Mouse (Mus musculus): ENCODE data around the gene Hivep2. TPM values are rescaled to one million over a fixed set of nuclear protein-coding genes. Genes with fewer than 3 reads are reported as not detected.

Hivep2 gene
- polyA plus RNA-seq, 1 experiment from 2014 or later: 0.32 TPM

- Histone ChIP-seq H3K27ac (replicated peaks) (no peak overlapping the region), H3K4me1 (replicated peaks) (no peaks in the 10 kb centered on the region), H3K36me3 (replicated peaks) (no peaks in the 10 kb centered on the region), H3K9me3 (replicated peaks) (no peaks in the 10 kb centered on the region), H3K27me3 (no peaks in the 10 kb centered on the region), H3K4me3 (replicated peaks) (no peak overlapping the region), H3K4me2 (no peak overlapping the region), H3K9ac (no peak overlapping the region)
- ATAC-seq (ENCODE audit: insufficient read depth): no peak
- 52% methylated on average over 3 of the region's 3 CpGs for WGBS (ENCODE audit: insufficient replicate concordance)
These were observed 154.6 kb downstream of the Hivep2 start for GRCm38 (mm10) chr10:14120512-14120911.

GRCm38 (mm10) chr10:14127826-14128225 lies 162.0 kb downstream of the Hivep2 start:
- Histone ChIP-seq H3K4me2 (no peak overlapping the region), H3K27ac (replicated peaks) (no peak overlapping the region), H3K4me3 (replicated peaks) (no peak overlapping the region), H3K9ac (no peak overlapping the region), H3K9me3 (replicated peaks) (no peaks in the 10 kb centered on the region), H3K27me3 (no peaks in the 10 kb centered on the region), H3K36me3 (replicated peaks) (no peaks in the 10 kb centered on the region), H3K4me1 (replicated peaks) (no peaks in the 10 kb centered on the region)
- WGBS (ENCODE audit: insufficient replicate concordance): 76% methylated on average over 12 of the region's 12 CpGs
- ATAC-seq (ENCODE audit: insufficient read depth): no peak

GRCm38 (mm10) chr10:14130270-14130669 lies 164.4 kb downstream of the Hivep2 start:
- Histone ChIP-seq H3K27ac (replicated peaks) (no peak overlapping the region), H3K9me3 (replicated peaks) (no peaks in the 10 kb centered on the region), H3K4me1 (replicated peaks) (no peaks in the 10 kb centered on the region), H3K4me3 (replicated peaks) (no peak overlapping the region), H3K27me3 (no peaks in the 10 kb centered on the region), H3K9ac (no peak overlapping the region), H3K36me3 (replicated peaks) (no peaks in the 10 kb centered on the region), H3K4me2 (no peak overlapping the region)
- WGBS (ENCODE audit: insufficient replicate concordance): 64% methylated on average over 8 of the region's 8 CpGs
- no peak for ATAC-seq (ENCODE audit: insufficient read depth)

GRCm38 (mm10) chr10:14131307-14131706 lies 165.4 kb downstream of the Hivep2 start:
- 79% methylated on average over 13 of the region's 13 CpGs for WGBS (ENCODE audit: insufficient replicate concordance)
- H3K4me2 ChIP-seq: no peak overlapping the region
- H3K27me3 ChIP-seq: no peaks in the 10 kb centered on the region
- ATAC-seq (ENCODE audit: insufficient read depth): no peak
- H3K4me3 ChIP-seq (replicated peaks): no peak overlapping the region
- no peaks in the 10 kb centered on the region for H3K9me3 ChIP-seq (replicated peaks)
- no peak overlapping the region for H3K9ac ChIP-seq
- no peaks in the 10 kb centered on the region for H3K4me1 ChIP-seq (replicated peaks)
- no peaks in the 10 kb centered on the region for H3K36me3 ChIP-seq (replicated peaks)
- H3K27ac ChIP-seq (replicated peaks): no peak overlapping the region

GRCm38 (mm10) chr10:14132061-14132460 lies 166.2 kb downstream of the Hivep2 start:
- no peak overlapping the region for H3K27ac ChIP-seq (replicated peaks)
- no peaks in the 10 kb centered on the region for H3K9me3 ChIP-seq (replicated peaks)
- 77% methylated on average over 17 of the region's 17 CpGs for WGBS (ENCODE audit: insufficient replicate concordance)
- no peaks in the 10 kb centered on the region for H3K4me1 ChIP-seq (replicated peaks)
- H3K36me3 ChIP-seq (replicated peaks): no peaks in the 10 kb centered on the region
- no peaks in the 10 kb centered on the region for H3K27me3 ChIP-seq
- no peak overlapping the region for H3K9ac ChIP-seq
- H3K4me3 ChIP-seq (replicated peaks): no peak overlapping the region
- ATAC-seq (ENCODE audit: insufficient read depth): no peak
- H3K4me2 ChIP-seq: no peak overlapping the region

GRCm38 (mm10) chr10:14132937-14133336 lies 167.1 kb downstream of the Hivep2 start:
- H3K36me3 ChIP-seq (replicated peaks): no peaks in the 10 kb centered on the region
- H3K27me3 ChIP-seq: no peaks in the 10 kb centered on the region
- no peaks in the 10 kb centered on the region for H3K4me1 ChIP-seq (replicated peaks)
- H3K27ac ChIP-seq (replicated peaks): no peak overlapping the region
- ATAC-seq (ENCODE audit: insufficient read depth): no peak
- H3K4me3 ChIP-seq (replicated peaks): no peak overlapping the region
- H3K9me3 ChIP-seq (replicated peaks): no peaks in the 10 kb centered on the region
- H3K4me2 ChIP-seq: no peak overlapping the region
- no peak overlapping the region for H3K9ac ChIP-seq

GRCm38 (mm10) chr10:14138663-14139062 lies 172.8 kb downstream of the Hivep2 start:
- WGBS (ENCODE audit: insufficient replicate concordance): 62% methylated on average over 3 of the region's 3 CpGs
- no peak for ATAC-seq (ENCODE audit: insufficient read depth)
- H3K27ac ChIP-seq (replicated peaks): no peak overlapping the region

GRCm38 (mm10) chr10:14144840-14145239 lies 179.0 kb downstream of the Hivep2 start:
- H3K4me2 ChIP-seq: no peak overlapping the region
- ATAC-seq (ENCODE audit: insufficient read depth): no peak
- WGBS (ENCODE audit: insufficient replicate concordance): 48% methylated on average over 3 of the region's 3 CpGs

More at GRCm38 (mm10) chr10:14138663-14139062, 172.8 kb downstream of the Hivep2 start:
- Histone ChIP-seq H3K9ac (no peak overlapping the region), H3K4me3 (replicated peaks) (no peak overlapping the region), H3K9me3 (replicated peaks) (no peaks in the 10 kb centered on the region), H3K4me1 (replicated peaks) (no peaks in the 10 kb centered on the region), H3K4me2 (no peak overlapping the region), H3K36me3 (replicated peaks) (no peaks in the 10 kb centered on the region), H3K27me3 (no peaks in the 10 kb centered on the region)

GRCm38 (mm10) chr10:14164829-14165228 lies 199.0 kb downstream of the Hivep2 start:
- Histone ChIP-seq H3K27me3 (no peaks in the 10 kb centered on the region), H3K4me3 (replicated peaks) (no peak overlapping the region), H3K36me3 (replicated peaks) (no peaks in the 10 kb centered on the region), H3K9ac (no peak overlapping the region), H3K27ac (replicated peaks) (no peak overlapping the region), H3K4me1 (replicated peaks) (no peaks in the 10 kb centered on the region), H3K4me2 (no peak overlapping the region), H3K9me3 (replicated peaks) (no peaks in the 10 kb centered on the region)
- WGBS (ENCODE audit: insufficient replicate concordance): 62% methylated on average over 7 of the region's 7 CpGs
- no peak for ATAC-seq (ENCODE audit: insufficient read depth)

More at GRCm38 (mm10) chr10:14144840-14145239, 179.0 kb downstream of the Hivep2 start:
- no peaks in the 10 kb centered on the region for H3K27me3 ChIP-seq
- no peak overlapping the region for H3K9ac ChIP-seq
- no peak overlapping the region for H3K27ac ChIP-seq (replicated peaks)
- H3K4me1 ChIP-seq (replicated peaks): no peaks in the 10 kb centered on the region
- no peak overlapping the region for H3K4me3 ChIP-seq (replicated peaks)
- no peaks in the 10 kb centered on the region for H3K36me3 ChIP-seq (replicated peaks)
- H3K9me3 ChIP-seq (replicated peaks): no peaks in the 10 kb centered on the region

GRCm38 (mm10) chr10:14168197-14168844 lies 202.4 kb downstream of the Hivep2 start:
- no peak for ATAC-seq (ENCODE audit: insufficient read depth)
- Histone ChIP-seq H3K9ac (no peak overlapping the region), H3K27me3 (no peaks in the 10 kb centered on the region), H3K36me3 (replicated peaks) (no peaks in the 10 kb centered on the region), H3K4me2 (no peak overlapping the region), H3K4me1 (replicated peaks) (no peaks in the 10 kb centered on the region), H3K27ac (replicated peaks) (no peak overlapping the region), H3K9me3 (replicated peaks) (no peaks in the 10 kb centered on the region), H3K4me3 (replicated peaks) (no peak overlapping the region)
- 10% methylated on average over 6 of the region's 6 CpGs for WGBS (ENCODE audit: insufficient replicate concordance)

- no peaks in the 10 kb centered on the region for H3K36me3 ChIP-seq (replicated peaks)
- no peaks in the 10 kb centered on the region for H3K27me3 ChIP-seq
- WGBS (ENCODE audit: insufficient replicate concordance): 51% methylated on average over 5 of the region's 5 CpGs
- no peak overlapping the region for H3K9ac ChIP-seq
- no peak overlapping the region for H3K4me3 ChIP-seq (replicated peaks)
- no peaks in the 10 kb centered on the region for H3K9me3 ChIP-seq (replicated peaks)
- no peaks in the 10 kb centered on the region for H3K4me1 ChIP-seq (replicated peaks)
- ATAC-seq (ENCODE audit: insufficient read depth): no peak
- no peak overlapping the region for H3K4me2 ChIP-seq
- no peak overlapping the region for H3K27ac ChIP-seq (replicated peaks)
These were observed 203.1 kb downstream of the Hivep2 start for GRCm38 (mm10) chr10:14168869-14169566.

Data from liver, embryonic 15.5 days (tissue).